Mouse (Mus musculus) heart, postnatal 0 days (tissue): ENCODE results near the gene Klc3. TPM values are rescaled to one million over a fixed set of nuclear protein-coding genes. Genes with fewer than 3 reads are reported as not detected.
A peak's percentile ranks its signal among the peaks of the same experiment; 100 is the strongest.

Experiments used
- ATAC-seq: fragments of 200-750 bp; cut with Nextera tagmentation; 2 replicates; pipeline ENCODE4 v1.8.0; 2017; ENCODE audit warnings: low read depth, moderate number of reproducible peaks, moderate library complexity; ENCODE audit not compliant: insufficient read depth
- DNase-seq: peaks from one replicate; pipeline ENCODE4 v3.0.0-alpha.2; 2016; ENCODE audit warnings: low spot score
- H3K27ac ChIP-seq: fragments of 300-500 bp; sonication (generic); 2 replicates; pipeline ENCODE4 v1.5.1; 2014; ENCODE audit warnings: low read depth, mild to moderate bottlenecking
- H3K27me3 ChIP-seq: fragments of 300-500 bp; sonication (generic); 2 replicates; pipeline ENCODE4 v1.6.1; 2014; ENCODE audit warnings: low read length, mixed read lengths; ENCODE audit not compliant: control insufficient read depth, insufficient read depth
- H3K36me3 ChIP-seq: fragments of 300-500 bp; sonication (generic); replicated peaks from 2 replicates; pipeline ENCODE4 v1.6.1; 2014; ENCODE audit warnings: low read length, mixed read lengths; ENCODE audit not compliant: control insufficient read depth, insufficient read depth
- H3K4me1 ChIP-seq: fragments of 300-500 bp; sonication (generic); 2 replicates; pipeline ENCODE4 v1.6.1; 2014; ENCODE audit warnings: antibody characterized with exemption; ENCODE audit not compliant: control insufficient read depth, insufficient read depth
- H3K4me2 ChIP-seq: fragments of 300-500 bp; sonication (generic); 2 replicates; pipeline ENCODE4 v1.6.1; 2014; ENCODE audit warnings: low read depth, mild to moderate bottlenecking, low read length, moderate library complexity
- H3K4me3 ChIP-seq: fragments of 300-500 bp; sonication (generic); 2 replicates; pipeline ENCODE4 v1.5.1; 2014; ENCODE audit warnings: low read depth, low read length
- H3K9ac ChIP-seq: fragments of 300-500 bp; sonication (generic); replicated peaks from 2 replicates; pipeline ENCODE4 v1.6.1; 2014; ENCODE audit warnings: low read depth, low read length, mixed read lengths
- H3K9me3 ChIP-seq: fragments of 300-500 bp; sonication (generic); replicated peaks from 2 replicates; pipeline ENCODE4 v1.6.1; 2016; ENCODE audit warnings: low read length; ENCODE audit not compliant: control insufficient read depth
- CTCF ChIP-seq: IDR thresholded peaks from 2 replicates; pipeline ENCODE4 v1.5.1; 2016; ENCODE audit warnings: antibody characterized with exemption, control low read depth, low read depth
- EP300 ChIP-seq: IDR thresholded peaks from 2 replicates; pipeline ENCODE4 v1.6.1; 2016; ENCODE audit warnings: antibody characterized with exemption, low read depth
- WGBS: fragments of 180-500 bp; shearing (Covaris S2); extraction: QIAGEN DNeasy Blood & Tissue Kit; methylation state at CpG from one replicate; pipeline ENCODE4 v1.1.7; 2014; 5-methylcytosine and 5-hydroxymethylcytosine counted together
- polyA plus RNA-seq: library from polyadenylated mRNA; unstranded; fragments of >200 nt; fragmentation: Nextera tagmentation; extraction: Ambion mirVana; gene quantifications from 2 replicates; pipeline ENCODE4 v1.2.1, GENCODE M21; 2015
- total RNA-seq: library from RNA; depleted of rRNA; stranded (reverse); fragments of >200 nt; gene quantifications from 2 replicates; pipeline ENCODE4 v1.2.3, GENCODE M21; 2014; ENCODE audit warnings: low replicate concordance

Gene Klc3
- total and polyA plus RNA-seq, 2 experiments from 2014 or later, result 0.72 TPM; not detected in 1

GRCm38 (mm10) chr7:19420821-19421636 is 17.1 kb upstream of the Klc3 start:
- peak overlapping the region; percentile 33 for H3K4me3 ChIP-seq
- peak overlapping the region; percentile 22; the same call in 1 of the 2 replicates for H3K27ac ChIP-seq
- no peak for TF ChIP-seq CTCF
- TF ChIP-seq EP300, result 0 out of 2 replicates have a peak, but pooled peaks have one; percentile 17
- no peaks in the 10 kb centered on the region for H3K4me1 ChIP-seq
- no peak overlapping the region for H3K9ac ChIP-seq
- peaks cover 13% of the 10 kb centered on the region; the same call in 1 of the 2 replicates for H3K27me3 ChIP-seq
- peak overlapping the region; percentile 52 for H3K4me2 ChIP-seq
- DNase-seq, result peak; percentile 92
- H3K9me3 ChIP-seq, result no peaks in the 10 kb centered on the region
- ATAC-seq, result peak; percentile 88
- H3K36me3 ChIP-seq, result peaks cover 38% of the 10 kb centered on the region
- WGBS, result 15% methylated on average over 43 of the region's 43 CpGs

- Histone ChIP-seq H3K27me3 (peaks cover 13% of the 10 kb centered on the region; the same call in 1 of the 2 replicates), H3K9me3 (no peaks in the 10 kb centered on the region), H3K4me1 (0 out of 2 replicates have a peak, but pooled peaks cover 4% of the 10 kb centered on the region), H3K36me3 (peaks cover 33% of the 10 kb centered on the region), H3K27ac (no peak overlapping the region; the same call in 1 of the 2 replicates), H3K9ac (no peak overlapping the region), H3K4me3 (no peak overlapping the region), H3K4me2 (no peak overlapping the region)
- TF ChIP-seq CTCF, result no peak
- TF ChIP-seq EP300, result no peak
- ATAC-seq (no peak), DNase-seq (no peak)
- WGBS, result 19% methylated on average over 25 of the region's 28 CpGs
Observed at GRCm38 (mm10) chr7:19420121-19420520, 16.2 kb upstream of the Klc3 start.

DNA sequence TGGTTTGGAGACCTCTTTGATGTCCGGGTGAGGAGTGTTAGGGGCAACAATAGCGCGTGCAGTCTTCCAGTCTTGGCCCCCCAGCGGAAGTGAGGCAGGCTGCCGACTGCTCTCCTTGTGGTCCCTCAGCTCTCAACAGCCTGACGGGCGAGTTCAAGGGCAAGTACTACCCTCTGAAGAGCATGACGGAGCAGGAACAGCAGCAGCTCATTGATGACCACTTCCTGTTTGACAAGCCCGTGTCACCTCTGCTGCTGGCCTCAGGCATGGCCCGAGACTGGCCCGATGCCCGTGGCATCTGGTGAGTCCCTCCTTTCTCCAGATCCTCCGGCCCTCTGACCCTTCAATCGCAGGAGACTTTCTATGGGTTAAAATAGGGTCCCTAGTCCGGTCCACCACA is 12.7 kb upstream of the Klc3 start:
- H3K4me2 ChIP-seq, result no peak overlapping the region
- H3K4me3 ChIP-seq, result no peak overlapping the region
- no peak overlapping the region for H3K9ac ChIP-seq
- no peak for DNase-seq
- ATAC-seq, result no peak
- no peaks in the 10 kb centered on the region for H3K9me3 ChIP-seq
- 52% methylated on average over 15 of the region's 15 CpGs for WGBS
- peak overlapping the region; percentile 43 for H3K27ac ChIP-seq
- H3K36me3 ChIP-seq, result peaks cover 29% of the 10 kb centered on the region
- no peak for TF ChIP-seq EP300
- no peak for TF ChIP-seq CTCF
- H3K27me3 ChIP-seq, result peaks cover 13% of the 10 kb centered on the region; the same call in 1 of the 2 replicates
- H3K4me1 ChIP-seq, result peaks cover 14% of the 10 kb centered on the region; the same call in 1 of the 2 replicates

GRCm38 (mm10) chr7:19413525-19413924 is 9.6 kb upstream of the Klc3 start:
- Histone ChIP-seq H3K9ac (no peak overlapping the region), H3K27me3 (no peaks in the 10 kb centered on the region), H3K4me3 (no peak overlapping the region), H3K4me2 (peak overlapping the region; percentile 10; the same call in 1 of the 2 replicates), H3K27ac (peak overlapping the region; percentile 52), H3K36me3 (peaks cover 14% of the 10 kb centered on the region), H3K4me1 (peaks cover 19% of the 10 kb centered on the region), H3K9me3 (no peaks in the 10 kb centered on the region)
- DNase-seq (no peak), ATAC-seq (no peak)
- 41% methylated on average over 3 of the region's 3 CpGs for WGBS
- TF ChIP-seq EP300 (no peak), CTCF (no peak)

- TF ChIP-seq CTCF (no peak), EP300 (no peak)
- H3K9ac ChIP-seq, result peak overlapping the region; percentile 60
- peak overlapping the region; percentile 58 for H3K4me2 ChIP-seq
- H3K4me3 ChIP-seq, result peak overlapping the region; percentile 46
- H3K4me1 ChIP-seq, result peaks cover 19% of the 10 kb centered on the region
- ATAC-seq (no peak), DNase-seq (peak; percentile 49)
- peak overlapping the region; percentile 95 for H3K27ac ChIP-seq
- no peaks in the 10 kb centered on the region for H3K27me3 ChIP-seq
- no peaks in the 10 kb centered on the region for H3K9me3 ChIP-seq
- WGBS, result 30% methylated on average over 5 of the region's 5 CpGs
- peaks cover 5% of the 10 kb centered on the region; the same call in 1 of the 2 replicates for H3K36me3 ChIP-seq
Observed at GRCm38 (mm10) chr7:19411783-19412182, 7.9 kb upstream of the Klc3 start.
